Mouse (Mus musculus) testis, postnatal 14 days (tissue): ENCODE data around the gene Olfr1375.
A peak's percentile ranks its signal among the peaks of the same experiment; 100 is the strongest.
"Not testable (repeated sequence)": the region's sequence is repeated elsewhere in the genome, so short reads cannot be mapped to it uniquely, and the experiment has no call there.

ENCODE experiments used
- DNase-seq: peaks from one replicate; pipeline ENCODE4 v3.0.0; 2021; ENCODE audit warnings: low spot score

Gene Olfr1375

DNA sequence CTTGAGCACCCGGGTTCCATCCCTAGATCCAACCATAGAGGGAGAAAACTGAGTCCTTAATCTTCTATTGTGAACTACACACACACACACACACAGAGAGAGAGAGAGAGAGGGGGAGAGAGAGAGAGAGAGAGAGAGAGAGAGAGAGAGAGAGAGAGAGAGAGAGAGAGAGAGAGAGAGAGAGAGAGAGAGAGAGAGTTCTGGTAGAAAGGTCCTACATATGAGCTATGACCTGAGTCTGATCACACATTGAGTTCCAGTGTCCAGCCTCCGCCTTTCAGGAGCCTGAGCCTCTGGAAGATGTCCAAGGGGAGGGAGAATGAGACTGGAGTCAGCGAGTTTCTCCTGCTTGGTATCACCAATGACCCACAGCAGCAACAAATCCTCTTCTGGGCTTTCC lies at the start of gene Olfr1375:
Gene Olfr1375 (plus strand): TSS at position 301 of the 400 bp plus-strand sequence.
- DNase-seq: not testable (repeated sequence)

DNA sequence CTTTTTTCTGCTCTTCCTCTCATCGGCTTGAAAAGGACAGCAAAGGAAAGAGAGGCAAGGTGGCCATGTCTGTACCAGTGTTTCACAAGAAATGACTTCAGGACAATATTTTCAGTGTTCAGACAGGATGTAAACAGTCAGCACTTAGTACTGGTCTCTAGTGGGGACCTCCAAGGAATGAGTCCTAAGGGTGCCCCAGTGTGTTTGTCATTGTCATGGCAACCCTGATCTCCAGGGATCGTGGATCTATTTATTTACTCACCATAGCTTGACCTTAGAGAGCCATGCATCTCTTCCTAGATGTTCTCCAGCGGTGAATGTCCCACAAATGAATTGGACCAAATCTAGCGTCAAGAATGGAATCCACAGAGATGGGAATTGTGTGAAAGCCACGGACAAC lies 44.6 kb upstream of the Olfr1375 start, which contains the start of gene Olfr51:
Gene Olfr51 (plus strand): TSS at position 301 of the 400 bp plus-strand sequence.
- DNase-seq: no peak

- DNase-seq: peak; percentile 77
Measured at GRCm38 (mm10) chr11:51011821-51012220, 36.1 kb upstream of the Olfr1375 start.

DNA sequence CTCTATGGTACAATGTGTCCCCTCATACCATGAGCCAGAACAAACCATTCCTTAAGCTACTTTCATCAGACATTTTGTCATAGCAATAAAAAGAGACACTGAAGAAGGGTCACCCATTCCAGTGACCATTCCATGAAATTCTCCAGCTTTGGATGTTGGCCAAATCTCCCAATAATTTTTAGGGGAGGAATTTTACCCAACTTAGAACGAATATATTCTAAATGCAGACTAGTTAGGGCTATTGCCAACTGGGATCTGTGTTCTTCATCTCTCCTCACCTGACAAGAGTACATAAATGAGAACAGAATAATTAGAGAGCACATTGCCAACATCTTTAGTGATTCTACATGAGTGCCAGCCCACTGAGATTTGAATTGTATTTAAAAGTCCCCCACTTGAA lies 34.0 kb upstream of the Olfr1375 start, which contains the start of gene Olfr54:
Gene Olfr54 (plus strand): TSS at position 301 of the 400 bp plus-strand sequence.
- DNase-seq: no peak

- DNase-seq: no peak
Measured at GRCm38 (mm10) chr11:51016341-51016740, 31.6 kb upstream of the Olfr1375 start.

GRCm38 (mm10) chr11:51026811-51027210 lies 21.1 kb upstream of the Olfr1375 start:
- DNase-seq: not testable (repeated sequence)

GRCm38 (mm10) chr11:51029381-51029780 lies 18.5 kb upstream of the Olfr1375 start:
- DNase-seq: not testable (repeated sequence)

DNA sequence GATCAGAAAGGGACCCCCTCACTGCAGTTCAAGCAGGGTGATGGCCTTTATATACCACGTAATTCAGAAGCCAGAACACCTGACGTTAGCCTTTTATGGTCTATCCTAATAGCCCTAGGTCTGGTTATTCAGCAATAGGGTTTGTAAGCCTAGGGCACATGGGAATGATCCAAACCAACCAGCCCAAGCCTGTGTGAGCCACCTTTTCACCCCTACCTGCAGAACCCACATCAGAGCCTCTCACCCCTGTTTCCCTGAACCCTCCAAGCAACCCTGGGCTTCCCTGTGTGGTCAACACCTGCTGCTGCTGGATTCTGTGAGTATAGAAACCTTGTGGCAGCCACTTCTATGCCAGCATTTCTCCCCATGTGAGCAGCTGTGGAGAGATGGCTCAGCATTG lies 17.7 kb upstream of the Olfr1375 start:
- DNase-seq: no peak

GRCm38 (mm10) chr11:51032851-51033250 lies 15.1 kb upstream of the Olfr1375 start:
- DNase-seq: no peak

- not testable (repeated sequence) for DNase-seq
Measured at GRCm38 (mm10) chr11:51034141-51034540, 13.8 kb upstream of the Olfr1375 start.

DNA sequence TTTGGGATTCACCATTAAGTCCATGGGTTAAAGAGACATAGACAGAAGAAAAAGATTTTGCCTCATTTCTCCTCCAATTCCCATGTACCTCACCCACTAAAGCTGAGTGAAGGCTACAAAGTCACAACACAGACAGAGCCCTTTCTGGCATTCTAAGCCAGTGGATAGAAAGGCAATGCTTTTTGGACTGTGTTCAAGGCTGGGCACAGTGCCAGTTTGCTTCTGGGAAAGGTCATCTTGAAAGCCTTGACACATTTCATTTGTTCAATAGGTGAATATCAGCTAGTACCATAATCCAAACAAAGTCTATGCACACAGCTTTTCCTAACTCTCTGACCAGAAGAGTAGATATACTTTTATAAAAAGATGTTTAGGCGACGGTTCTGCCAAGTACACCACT lies 12.0 kb upstream of the Olfr1375 start:
- DNase-seq: no peak

- not testable (repeated sequence) for DNase-seq
Measured at GRCm38 (mm10) chr11:51044776-51045175, 3.1 kb upstream of the Olfr1375 start.

- no peak for DNase-seq
Measured at GRCm38 (mm10) chr11:51051678-51052077, 3.8 kb downstream of the Olfr1375 start.

GRCm38 (mm10) chr11:51053230-51053629 lies 5.3 kb downstream of the Olfr1375 start:
- no peak for DNase-seq

DNA sequence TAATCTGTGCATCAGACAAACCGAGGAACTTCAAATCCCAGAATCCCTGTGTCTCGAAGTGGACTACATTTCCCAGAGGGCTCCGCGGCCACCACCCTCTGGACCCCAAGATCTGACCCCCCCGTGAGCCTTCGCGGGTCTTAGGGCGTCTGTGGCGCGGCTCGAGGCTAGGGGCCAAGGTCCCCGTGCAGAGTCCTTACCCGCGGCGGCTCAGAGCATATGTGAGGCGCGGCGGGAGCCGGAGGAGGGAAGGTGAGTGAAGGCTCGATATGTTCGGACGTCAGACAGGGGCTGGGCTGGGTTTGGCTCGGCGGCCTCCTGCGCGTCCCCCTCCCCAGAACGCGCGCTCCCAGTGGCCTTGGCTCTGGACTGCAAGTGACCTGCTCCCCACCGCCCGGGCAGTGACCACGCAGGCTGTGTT lies 11.3 kb downstream of the Olfr1375 start, which contains the start of gene Zfp354a:
Gene Zfp354a (plus strand): TSS at position 107 of the 421 bp plus-strand sequence.
- DNase-seq: peak; percentile 37

DNA sequence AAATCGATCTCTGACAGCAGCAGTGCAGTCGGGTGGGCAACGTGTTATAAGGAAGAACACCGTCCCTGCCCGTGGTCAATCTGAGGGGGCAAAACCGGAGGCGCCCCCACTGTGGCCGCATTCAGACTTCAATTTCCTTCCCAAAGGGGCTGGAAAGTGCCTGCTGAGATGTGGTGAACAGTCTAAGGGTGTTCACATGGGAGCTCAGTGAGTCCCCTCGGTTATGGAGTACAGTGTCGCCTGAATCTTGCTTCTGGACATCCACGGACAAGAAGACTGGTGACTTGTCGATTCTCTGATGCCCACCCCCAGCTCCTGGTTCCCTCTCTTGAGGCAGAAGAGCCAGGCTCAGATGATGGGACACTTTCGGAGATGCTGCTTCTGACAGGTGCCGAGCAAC lies 11.7 kb downstream of the Olfr1375 start:
- DNase-seq: no peak

DNA sequence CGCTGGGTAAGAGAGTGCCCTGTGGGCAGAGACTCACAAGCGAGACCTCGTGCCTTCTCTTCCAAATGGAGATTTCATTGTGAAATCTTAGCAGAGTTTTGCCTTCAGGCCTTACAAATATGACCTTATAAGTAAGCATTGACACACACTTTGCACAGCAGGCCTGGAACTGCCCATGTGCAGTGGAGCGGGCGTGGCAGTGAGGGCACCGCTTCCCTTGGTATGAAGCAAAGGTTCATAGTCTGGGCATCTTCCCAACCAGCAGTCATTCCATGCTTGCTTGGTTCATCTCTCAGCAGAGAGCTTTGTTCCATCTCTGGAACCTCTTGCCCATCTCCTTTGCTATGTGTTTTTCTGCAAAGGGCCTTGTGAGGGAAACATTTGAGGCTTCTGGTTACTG lies 13.1 kb downstream of the Olfr1375 start:
- no peak for DNase-seq

GRCm38 (mm10) chr11:51063276-51063675 lies 15.4 kb downstream of the Olfr1375 start:
- no peak for DNase-seq

GRCm38 (mm10) chr11:51063841-51064240 lies 15.9 kb downstream of the Olfr1375 start:
- DNase-seq: no peak

- DNase-seq: no peak
Measured at GRCm38 (mm10) chr11:51084527-51084926, 36.6 kb downstream of the Olfr1375 start.

DNA sequence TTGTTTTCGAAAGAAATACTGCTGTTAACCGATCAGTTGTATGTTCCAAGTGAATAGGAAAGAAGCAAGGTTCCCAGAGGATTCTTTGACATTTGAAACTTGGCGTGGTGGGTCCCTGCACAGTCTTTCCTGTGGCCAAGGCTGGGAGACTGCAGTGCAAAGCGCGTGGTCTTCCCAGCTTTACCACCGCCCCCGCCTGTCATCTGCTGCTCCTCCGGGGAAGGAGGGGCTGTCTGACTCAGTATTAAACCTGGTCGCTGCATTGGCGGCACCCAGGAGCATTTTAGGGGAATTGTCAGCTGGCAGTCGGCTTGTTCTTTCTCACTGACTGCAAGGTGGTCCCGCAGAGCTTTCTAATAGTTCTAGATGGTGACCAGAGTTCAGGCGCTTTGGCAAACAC lies 37.4 kb downstream of the Olfr1375 start:
- no peak for DNase-seq
